Mouse (Mus musculus) neutrophil, adult 65 days (primary cell): ENCODE results near the gene Kcnq2. TPM values are rescaled to one million over a fixed set of nuclear protein-coding genes. Genes with fewer than 3 reads are reported as not detected.

Experiments used
- total RNA-seq: library from RNA; stranded (reverse); gene quantifications from 2 replicates; pipeline ENCODE4 v1.2.4, GENCODE M21; 2023

Gene Kcnq2
- total RNA-seq = not detected in 2 replicates

DNA sequence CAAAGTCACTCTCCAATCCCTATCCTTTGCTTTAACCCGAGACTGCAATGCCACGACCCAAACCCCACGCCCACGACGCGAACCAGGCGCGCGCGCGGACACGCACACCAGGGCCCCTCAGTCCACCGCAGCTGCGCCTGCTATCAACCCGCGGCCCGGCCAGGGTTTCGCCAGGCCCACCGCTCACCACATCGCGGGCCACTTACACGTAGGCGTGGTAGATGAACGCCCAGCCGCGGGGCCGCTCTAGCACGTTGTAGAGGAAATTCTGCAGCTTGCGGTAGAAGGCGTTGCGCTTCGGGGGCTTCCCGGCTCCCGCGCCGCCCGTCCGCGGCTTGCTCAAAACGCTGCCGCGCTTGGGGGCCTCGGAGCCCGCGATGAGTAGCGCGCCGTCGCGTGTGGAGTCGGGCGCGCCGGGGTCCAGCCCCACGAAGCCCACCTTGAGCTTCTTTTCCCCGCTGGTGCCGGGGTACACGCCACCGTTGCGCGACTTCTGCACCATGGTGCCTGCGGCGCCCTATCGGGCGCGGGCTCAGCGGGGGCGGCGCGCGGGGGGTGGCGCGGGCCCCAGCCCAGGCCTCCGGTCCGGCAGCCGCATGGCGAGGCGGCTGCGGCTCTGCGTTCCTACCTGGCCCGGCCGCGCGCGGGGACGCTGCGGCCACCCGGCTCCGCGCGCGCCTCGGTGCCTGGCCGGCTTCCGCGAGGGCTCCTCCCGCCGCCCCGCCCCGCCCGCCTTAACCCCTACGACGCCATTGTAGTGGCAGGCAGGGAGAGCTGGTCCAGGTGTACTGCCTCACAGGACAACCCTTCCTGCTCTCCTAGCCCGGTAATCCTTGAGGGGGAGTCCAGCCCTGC, at the start of gene Kcnq2:
Gene Kcnq2, minus strand, starts transcription at position 710 of the 855 bp plus-strand sequence.

DNA sequence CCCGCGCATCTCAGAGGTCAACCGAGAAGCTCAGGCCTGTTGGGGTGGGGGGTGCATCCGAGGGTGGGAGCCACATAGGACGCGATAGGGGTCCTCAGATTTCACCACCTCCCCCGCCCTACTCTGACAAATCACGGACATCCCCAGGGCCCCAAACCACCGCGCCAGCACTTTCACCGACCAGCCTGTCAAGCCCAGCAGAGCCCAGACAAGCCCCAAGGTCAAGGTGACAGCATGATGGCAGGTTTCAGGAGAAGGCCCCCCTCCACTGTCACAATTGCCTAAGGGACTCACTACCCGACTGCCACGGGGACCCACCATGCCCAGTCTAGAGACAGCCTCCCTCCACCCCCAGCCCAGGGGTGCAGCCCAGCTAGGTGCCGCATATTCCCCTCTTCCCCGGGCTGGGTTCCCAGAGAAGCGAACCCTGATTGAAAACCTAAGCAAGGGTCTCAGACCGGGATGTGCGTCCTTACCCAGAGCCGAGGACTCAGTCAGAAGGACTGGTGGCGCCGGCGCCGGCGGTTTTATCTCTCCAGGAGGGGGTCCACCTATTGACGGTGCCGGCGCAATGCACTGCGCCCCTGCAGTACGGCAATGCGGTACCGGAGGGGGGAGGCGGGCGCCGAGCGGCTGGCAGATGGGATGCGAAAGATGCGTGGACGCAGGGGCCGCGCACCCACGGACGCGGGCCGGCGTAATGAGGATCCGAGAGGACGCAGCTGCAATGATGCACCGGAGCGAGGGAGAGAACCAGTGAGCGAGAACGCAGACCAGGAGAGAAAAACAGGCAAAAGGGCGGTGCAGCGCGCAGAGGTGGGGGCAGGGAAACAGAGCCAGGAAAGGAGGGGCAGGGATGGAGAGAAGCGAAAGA, 21.4 kb upstream of the Kcnq2 start, which contains the start of gene Eef1a2:
Gene Eef1a2, minus strand, starts transcription at position 767 of the 874 bp plus-strand sequence.

DNA sequence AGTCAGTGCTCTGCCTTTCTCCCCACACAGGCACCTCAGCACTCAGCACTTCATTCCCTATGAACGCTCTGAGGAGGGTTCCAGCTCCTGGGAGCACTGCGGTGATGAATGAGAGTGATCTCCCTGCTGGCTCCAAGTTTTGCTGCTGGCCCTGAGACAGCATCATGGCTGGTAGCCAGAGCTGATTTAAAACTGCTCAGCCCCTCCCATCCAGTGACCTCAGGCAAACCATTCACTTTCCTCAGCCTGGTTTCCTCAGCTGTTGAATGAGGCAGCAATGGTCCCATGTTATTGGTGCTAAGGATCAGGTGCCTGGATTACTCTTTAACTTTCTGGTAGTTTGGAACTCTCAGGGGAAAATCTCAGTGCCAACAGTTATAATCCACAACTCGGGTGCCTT, 91.7 kb downstream of the Kcnq2 start, which contains the start of gene Chrna4:
Gene Chrna4, minus strand, starts transcription at position 110 of the 400 bp plus-strand sequence.

Other genes starting within 250 kb of the Kcnq2 start
- gene Ythdf1, start 214.4 kb downstream of the Kcnq2 start, total RNA-seq = 49.5 and 61.5 TPM in 2 replicates
- not detected in 2 replicates for gene Birc7, start 206.3 kb downstream of the Kcnq2 start, total RNA-seq
- not detected in 2 replicates for gene Nkain4, start 180.6 kb downstream of the Kcnq2 start, total RNA-seq
- gene Arfgap1, start 168.1 kb downstream of the Kcnq2 start, total RNA-seq = 68.6 and 82.7 TPM in 2 replicates
- 1.2 and 2.6 TPM in 2 replicates for gene Col20a1, start 148.8 kb downstream of the Kcnq2 start, total RNA-seq
- not detected in 2 replicates for gene Chrna4, start 91.8 kb downstream of the Kcnq2 start, total RNA-seq
- gene Eef1a2, start 21.7 kb upstream of the Kcnq2 start, total RNA-seq = not detected in 2 replicates
- gene Ppdpf, start 51.9 kb upstream of the Kcnq2 start, total RNA-seq = 13.1 and 14.7 TPM in 2 replicates
- not detected in 2 replicates for gene Ptk6, start 67.5 kb upstream of the Kcnq2 start, total RNA-seq
- gene Srms, start 77.9 kb upstream of the Kcnq2 start, total RNA-seq = not detected in 2 replicates
- gene Fndc11, start 84.7 kb upstream of the Kcnq2 start, total RNA-seq = not detected in 2 replicates
- gene Helz2, start 106.7 kb upstream of the Kcnq2 start, total RNA-seq = 73.0 and 86.4 TPM in 2 replicates
- 30.6 and 50.4 TPM in 2 replicates for gene Gmeb2, start 152.7 kb upstream of the Kcnq2 start, total RNA-seq
- gene Stmn3, start 179.2 kb upstream of the Kcnq2 start, total RNA-seq = not detected in 2 replicates
- 29.6 and 34.9 TPM in 2 replicates for gene Rtel1, start 184.4 kb upstream of the Kcnq2 start, total RNA-seq
- 25.9 and 36.3 TPM in 2 replicates for gene Zgpat, start 229.6 kb upstream of the Kcnq2 start, total RNA-seq
- gene Arfrp1, start 230.1 kb upstream of the Kcnq2 start, total RNA-seq = 35.7 and 48.5 TPM in 2 replicates
- 29.8 and 32.7 TPM in 2 replicates for gene Lime1, start 244.8 kb upstream of the Kcnq2 start, total RNA-seq